Mouse (Mus musculus) embryonic facial prominence, embryonic 14.5 days (tissue): ENCODE measurements around the gene B3gnt4. TPM values are rescaled to one million over a fixed set of nuclear protein-coding genes. Genes with fewer than 3 reads are reported as not detected.
A peak's percentile ranks its signal among the peaks of the same experiment; 100 is the strongest.

Experiments used
- ATAC-seq: fragments of 200-750 bp; cut with Nextera tagmentation; 2 replicates; pipeline ENCODE4 v1.8.0; 2017; ENCODE audit warnings: low read depth, moderate number of reproducible peaks, moderate TSS enrichment
- DNase-seq: peaks from one replicate; pipeline ENCODE4 v3.0.0-alpha.2; 2015; ENCODE audit warnings: low spot score
- H3K27ac ChIP-seq: fragments of 300-500 bp; sonication (generic); replicated peaks from 2 replicates; pipeline ENCODE4 v1.5.1; 2014; ENCODE audit warnings: low read depth, mild to moderate bottlenecking, low read length, moderate library complexity
- H3K27me3 ChIP-seq: fragments of 300-500 bp; sonication (generic); replicated peaks from 2 replicates; pipeline ENCODE4 v1.6.1; 2014; ENCODE audit warnings: low read length; ENCODE audit not compliant: control insufficient read depth, insufficient read depth
- H3K36me3 ChIP-seq: fragments of 300-500 bp; sonication (generic); 2 replicates; pipeline ENCODE4 v1.6.1; 2014; ENCODE audit warnings: low read length, mixed read lengths; ENCODE audit not compliant: control insufficient read depth, insufficient read depth
- H3K4me1 ChIP-seq: fragments of 300-500 bp; sonication (generic); 2 replicates; pipeline ENCODE4 v1.6.1; 2014; ENCODE audit warnings: antibody characterized with exemption, low read length; ENCODE audit not compliant: control insufficient read depth, insufficient read depth
- H3K4me2 ChIP-seq: fragments of 300-500 bp; sonication (generic); 2 replicates; pipeline ENCODE4 v1.6.1; 2014; ENCODE audit warnings: low read depth, mild to moderate bottlenecking, low read length, moderate library complexity, mixed read lengths
- H3K4me3 ChIP-seq: fragments of 300-500 bp; sonication (generic); 2 replicates; pipeline ENCODE4 v1.5.1; 2014; ENCODE audit warnings: low read depth, mild to moderate bottlenecking, low read length
- H3K9ac ChIP-seq: fragments of 300-500 bp; sonication (generic); 2 replicates; pipeline ENCODE4 v1.6.1; 2014; ENCODE audit warnings: low read depth, mild to moderate bottlenecking, low read length, moderate library complexity, mixed read lengths
- H3K9me3 ChIP-seq: fragments of 300-500 bp; sonication (generic); 2 replicates; pipeline ENCODE4 v1.6.1; 2016; ENCODE audit warnings: low read length; ENCODE audit not compliant: control insufficient read depth
- WGBS: fragments of 180-500 bp; shearing (Covaris S2); extraction: QIAGEN DNeasy Blood & Tissue Kit; methylation state at CpG from one replicate; pipeline ENCODE4 v1.1.7; 2014; 5-methylcytosine and 5-hydroxymethylcytosine counted together
- polyA plus RNA-seq: library from polyadenylated mRNA; unstranded; fragments of >200 nt; fragmentation: Nextera tagmentation; extraction: Ambion mirVana; gene quantifications from 2 replicates; pipeline ENCODE4 v1.2.1, GENCODE M21; 2014

B3gnt4 gene
- polyA plus RNA-seq, 1 experiment from 2014 or later = 0.86 TPM

GRCm38 (mm10) chr5:123521621-123522020, 11.4 kb downstream of the B3gnt4 start:
- WGBS = 100% methylated on average over 1 of the region's 1 CpGs
- no peak for DNase-seq
- H3K4me3 ChIP-seq = no peak overlapping the region
- H3K4me2 ChIP-seq = no peak overlapping the region
- peaks cover 7% of the 10 kb centered on the region for H3K4me1 ChIP-seq
- H3K9me3 ChIP-seq = no peaks in the 10 kb centered on the region
- H3K36me3 ChIP-seq = peaks cover 24% of the 10 kb centered on the region
- H3K27ac ChIP-seq = no peak overlapping the region
- H3K9ac ChIP-seq = 0 out of 2 replicates have a peak overlapping the region, but pooled peaks have one; percentile 8
- no peak for ATAC-seq
- H3K27me3 ChIP-seq = no peaks in the 10 kb centered on the region

- H3K27ac ChIP-seq = no peak overlapping the region
- no peak overlapping the region for H3K4me2 ChIP-seq
- no peak overlapping the region for H3K9ac ChIP-seq
- H3K27me3 ChIP-seq = no peaks in the 10 kb centered on the region
- WGBS = 85% methylated on average over 1 of the region's 1 CpGs
- no peaks in the 10 kb centered on the region for H3K9me3 ChIP-seq
- H3K4me3 ChIP-seq = no peak overlapping the region
- H3K36me3 ChIP-seq = peaks cover 22% of the 10 kb centered on the region
- H3K4me1 ChIP-seq = peaks cover 7% of the 10 kb centered on the region
- ATAC-seq (no peak), DNase-seq (no peak)
Measured at GRCm38 (mm10) chr5:123522166-123522565, 11.9 kb downstream of the B3gnt4 start.

- H3K27me3 ChIP-seq = no peaks in the 10 kb centered on the region
- under 1% methylated on average over 34 of the region's 82 CpGs for WGBS
- no peaks in the 10 kb centered on the region for H3K9me3 ChIP-seq
- peak within 1 kb of the TSS; percentile 96 for H3K4me3 ChIP-seq
- peaks cover 7% of the 10 kb centered on the region for H3K4me1 ChIP-seq
- peak within 1 kb of the TSS; percentile 86 for H3K9ac ChIP-seq
- 0 out of 2 replicates have a peak within 1 kb of the TSS, but pooled peaks have one; percentile 58 for H3K27ac ChIP-seq
- peak within 1 kb of the TSS; percentile 97 for H3K4me2 ChIP-seq
- peak; percentile 97 for ATAC-seq
- H3K36me3 ChIP-seq = peaks cover 19% of the 10 kb centered on the region; the same call in 1 of the 2 replicates
- peak; percentile 100 for DNase-seq
Measured at GRCm38 (mm10) chr5:123523692-123524392, 13.6 kb downstream of the B3gnt4 start, which contains the start of gene Diablo. Gene Diablo, minus strand, starts transcription at chr5:123524176.

- Histone ChIP-seq H3K27me3 (no peaks in the 10 kb centered on the region), H3K4me3 (peak overlapping the region; percentile 96), H3K36me3 (peaks cover 19% of the 10 kb centered on the region; the same call in 1 of the 2 replicates), H3K4me2 (peak overlapping the region; percentile 97), H3K4me1 (peaks cover 7% of the 10 kb centered on the region), H3K9me3 (no peaks in the 10 kb centered on the region), H3K27ac (no peak overlapping the region), H3K9ac (peak overlapping the region; percentile 45; the same call in 1 of the 2 replicates)
- ATAC-seq = peak; percentile 96
- WGBS = 0% methylated on average over 15 of the region's 27 CpGs
- DNase-seq = peak; percentile 82
Measured at GRCm38 (mm10) chr5:123524393-123524750, 14.1 kb downstream of the B3gnt4 start.

GRCm38 (mm10) chr5:123525281-123525680, 15.0 kb downstream of the B3gnt4 start, which contains the start of gene Gm49027:
Gene Gm49027, minus strand, starts transcription at chr5:123525488.
- 83% methylated on average over 7 of the region's 7 CpGs for WGBS
- no peaks in the 10 kb centered on the region for H3K27me3 ChIP-seq

GRCm38 (mm10) chr5:123525916-123526495, 15.7 kb downstream of the B3gnt4 start:
- no peak overlapping the region for H3K9ac ChIP-seq
- H3K27me3 ChIP-seq = no peaks in the 10 kb centered on the region
- ATAC-seq = no peak
- peaks cover 31% of the 10 kb centered on the region; the same call in 1 of the 2 replicates for H3K36me3 ChIP-seq
- no peak overlapping the region for H3K4me2 ChIP-seq
- no peaks in the 10 kb centered on the region for H3K9me3 ChIP-seq
- no peak for DNase-seq
- peaks cover 7% of the 10 kb centered on the region for H3K4me1 ChIP-seq
- H3K4me3 ChIP-seq = no peak overlapping the region
- no peak overlapping the region for H3K27ac ChIP-seq
- 91% methylated on average over 9 of the region's 9 CpGs for WGBS

More at GRCm38 (mm10) chr5:123525281-123525680, 15.0 kb downstream of the B3gnt4 start, which contains the start of gene Gm49027:
- no peaks in the 10 kb centered on the region for H3K9me3 ChIP-seq
- H3K4me3 ChIP-seq = peak within 1 kb of the TSS; percentile 96
- H3K36me3 ChIP-seq = peaks cover 24% of the 10 kb centered on the region; the same call in 1 of the 2 replicates
- H3K9ac ChIP-seq = peak within 1 kb of the TSS; percentile 45; the same call in 1 of the 2 replicates
- H3K4me2 ChIP-seq = peak within 1 kb of the TSS; percentile 97
- H3K27ac ChIP-seq = no peak within 1 kb of the TSS
- H3K4me1 ChIP-seq = peaks cover 7% of the 10 kb centered on the region
- ATAC-seq (no peak), DNase-seq (no peak)

GRCm38 (mm10) chr5:123528641-123529040, 18.4 kb downstream of the B3gnt4 start:
- Histone ChIP-seq H3K4me1 (no peaks in the 10 kb centered on the region), H3K27ac (no peak overlapping the region), H3K27me3 (no peaks in the 10 kb centered on the region), H3K4me2 (no peak overlapping the region), H3K9me3 (no peaks in the 10 kb centered on the region), H3K9ac (no peak overlapping the region), H3K4me3 (no peak overlapping the region), H3K36me3 (peaks cover 55% of the 10 kb centered on the region)
- ATAC-seq (no peak), DNase-seq (no peak)
- 76% methylated on average over 7 of the region's 7 CpGs for WGBS

GRCm38 (mm10) chr5:123530056-123530455, 19.8 kb downstream of the B3gnt4 start:
- no peaks in the 10 kb centered on the region for H3K4me1 ChIP-seq
- no peak overlapping the region for H3K27ac ChIP-seq
- WGBS = 88% methylated on average over 8 of the region's 8 CpGs
- no peaks in the 10 kb centered on the region for H3K27me3 ChIP-seq
- no peak overlapping the region for H3K4me3 ChIP-seq
- no peak for DNase-seq
- H3K4me2 ChIP-seq = no peak overlapping the region
- no peaks in the 10 kb centered on the region for H3K9me3 ChIP-seq
- peaks cover 69% of the 10 kb centered on the region for H3K36me3 ChIP-seq
- ATAC-seq = no peak
- H3K9ac ChIP-seq = no peak overlapping the region
